Mouse (Mus musculus) forebrain, embryonic 12.5 days (tissue): Measurements from ENCODE around the gene Nanos3. TPM values are rescaled to one million over a fixed set of nuclear protein-coding genes. Genes with fewer than 3 reads are reported as not detected.

Experiments used
- ATAC-seq: fragments of 200-750 bp; cut with Nextera tagmentation; 2 replicates; pipeline ENCODE4 v1.8.0; 2017; ENCODE audit warnings: moderate TSS enrichment; ENCODE audit not compliant: low FRiP score
- H3K27ac ChIP-seq: fragments of 300-500 bp; sonication (generic); 2 replicates; pipeline ENCODE4 v1.5.1; 2016; ENCODE audit warnings: mild to moderate bottlenecking
- H3K27me3 ChIP-seq: fragments of 300-500 bp; sonication (generic); 2 replicates; pipeline ENCODE4 v1.6.1; 2016; ENCODE audit warnings: mild to moderate bottlenecking
- H3K36me3 ChIP-seq: fragments of 300-500 bp; sonication (generic); replicated peaks from 2 replicates; pipeline ENCODE4 v1.6.1; 2016; ENCODE audit warnings: mild to moderate bottlenecking
- H3K4me1 ChIP-seq: fragments of 300-500 bp; sonication (generic); 2 replicates; pipeline ENCODE4 v1.6.1; 2016
- H3K4me2 ChIP-seq: fragments of 300-500 bp; sonication (generic); 2 replicates; pipeline ENCODE4 v1.6.1; 2016; ENCODE audit warnings: mild to moderate bottlenecking, moderate library complexity
- H3K4me3 ChIP-seq: fragments of 300-500 bp; sonication (generic); replicated peaks from 2 replicates; pipeline ENCODE4 v1.5.1; 2016; ENCODE audit warnings: mild to moderate bottlenecking
- H3K9ac ChIP-seq: fragments of 300-500 bp; sonication (generic); 2 replicates; pipeline ENCODE4 v1.6.1; 2016; ENCODE audit warnings: mild to moderate bottlenecking
- H3K9me3 ChIP-seq: fragments of 300-500 bp; sonication (generic); 2 replicates; pipeline ENCODE4 v1.6.1; 2016
- WGBS: fragments of 180-500 bp; shearing (Covaris S2); methylation state at CpG from one replicate; pipeline ENCODE4 v1.1.7; 2016; 5-methylcytosine and 5-hydroxymethylcytosine counted together
- polyA plus RNA-seq: library from polyadenylated mRNA; unstranded; fragments of >200 nt; fragmentation: Nextera tagmentation; extraction: Ambion mirVana; gene quantifications from 2 replicates; pipeline ENCODE4 v1.2.1, GENCODE M21; 2016

Gene Nanos3
- polyA plus RNA-seq, 1 experiment from 2014 or later, result 5.9 TPM

GRCm38 (mm10) chr8:84208381-84209380 lies 23.7 kb upstream of the Nanos3 start:
- Histone ChIP-seq H3K27ac (peak overlapping the region; percentile 54; the same call in 1 of the 2 replicates), H3K9me3 (no peaks in the 10 kb centered on the region), H3K4me3 (no peak overlapping the region), H3K27me3 (no peaks in the 10 kb centered on the region), H3K4me1 (peaks cover 34% of the 10 kb centered on the region), H3K4me2 (no peak overlapping the region), H3K9ac (peak overlapping the region; percentile 33; the same call in 1 of the 2 replicates), H3K36me3 (peaks cover 45% of the 10 kb centered on the region)
- WGBS, result 34% methylated on average over 17 of the region's 17 CpGs
- ATAC-seq, result no peak

GRCm38 (mm10) chr8:84207811-84208210 lies 22.8 kb upstream of the Nanos3 start:
- no peaks in the 10 kb centered on the region for H3K27me3 ChIP-seq
- H3K9me3 ChIP-seq, result no peaks in the 10 kb centered on the region
- whole genome bisulfite sequencing, result 77% methylated on average over 7 of the region's 7 CpGs
- H3K4me2 ChIP-seq, result no peak overlapping the region
- no peak overlapping the region for H3K9ac ChIP-seq
- peaks cover 36% of the 10 kb centered on the region for H3K36me3 ChIP-seq
- H3K27ac ChIP-seq, result peak overlapping the region; percentile 54; the same call in 1 of the 2 replicates
- ATAC-seq, result no peak
- no peak overlapping the region for H3K4me3 ChIP-seq
- peaks cover 43% of the 10 kb centered on the region for H3K4me1 ChIP-seq

GRCm38 (mm10) chr8:84206666-84207065 lies 21.6 kb upstream of the Nanos3 start:
- Histone ChIP-seq H3K9me3 (no peaks in the 10 kb centered on the region), H3K27me3 (peaks cover 9% of the 10 kb centered on the region; the same call in 1 of the 2 replicates), H3K4me2 (no peak overlapping the region), H3K4me3 (no peak overlapping the region), H3K36me3 (peaks cover 25% of the 10 kb centered on the region), H3K4me1 (peaks cover 47% of the 10 kb centered on the region), H3K9ac (no peak overlapping the region), H3K27ac (no peak overlapping the region)
- WGBS, result 92% methylated on average over 3 of the region's 3 CpGs
- ATAC-seq, result no peak

GRCm38 (mm10) chr8:84205073-84205472 lies 20.1 kb upstream of the Nanos3 start:
- H3K36me3 ChIP-seq, result 0 out of 2 replicates have a peak, but pooled peaks cover 12% of the 10 kb centered on the region
- no peak overlapping the region for H3K27ac ChIP-seq
- ATAC-seq, result no peak
- no peaks in the 10 kb centered on the region for H3K9me3 ChIP-seq
- H3K4me1 ChIP-seq, result peaks cover 57% of the 10 kb centered on the region
- H3K4me2 ChIP-seq, result no peak overlapping the region
- H3K4me3 ChIP-seq, result no peak overlapping the region
- H3K27me3 ChIP-seq, result peaks cover 22% of the 10 kb centered on the region; the same call in 1 of the 2 replicates
- 96% methylated on average over 5 of the region's 5 CpGs for WGBS
- no peak overlapping the region for H3K9ac ChIP-seq

GRCm38 (mm10) chr8:84203975-84204772 lies 19.2 kb upstream of the Nanos3 start:
- peak overlapping the region; percentile 66 for H3K27ac ChIP-seq
- H3K9me3 ChIP-seq, result no peaks in the 10 kb centered on the region
- 62% methylated on average over 13 of the region's 13 CpGs for WGBS
- no peak for ATAC-seq
- peak overlapping the region; percentile 40 for H3K4me3 ChIP-seq
- peak overlapping the region; percentile 63 for H3K4me2 ChIP-seq
- H3K27me3 ChIP-seq, result peaks cover 22% of the 10 kb centered on the region; the same call in 1 of the 2 replicates
- peaks cover 58% of the 10 kb centered on the region for H3K4me1 ChIP-seq
- peak overlapping the region; percentile 58 for H3K9ac ChIP-seq
- H3K36me3 ChIP-seq, result 0 out of 2 replicates have a peak, but pooled peaks cover 5% of the 10 kb centered on the region

GRCm38 (mm10) chr8:84202938-84203917 lies 18.2 kb upstream of the Nanos3 start:
- H3K4me3 ChIP-seq, result peak overlapping the region; percentile 40
- H3K27ac ChIP-seq, result peak overlapping the region; percentile 66
- H3K4me2 ChIP-seq, result peak overlapping the region; percentile 63
- H3K36me3 ChIP-seq, result no peaks in the 10 kb centered on the region
- 11% methylated on average over 34 of the region's 34 CpGs for WGBS
- peaks cover 58% of the 10 kb centered on the region for H3K4me1 ChIP-seq
- H3K27me3 ChIP-seq, result peaks cover 22% of the 10 kb centered on the region; the same call in 1 of the 2 replicates
- peak overlapping the region; percentile 58 for H3K9ac ChIP-seq
- H3K9me3 ChIP-seq, result no peaks in the 10 kb centered on the region
- ATAC-seq, result peak; percentile 47

GRCm38 (mm10) chr8:84202466-84202865 lies 17.4 kb upstream of the Nanos3 start:
- Histone ChIP-seq H3K4me2 (peak overlapping the region; percentile 63), H3K36me3 (no peaks in the 10 kb centered on the region), H3K9me3 (no peaks in the 10 kb centered on the region), H3K27me3 (peaks cover 22% of the 10 kb centered on the region; the same call in 1 of the 2 replicates), H3K9ac (no peak overlapping the region), H3K4me3 (no peak overlapping the region), H3K4me1 (peaks cover 60% of the 10 kb centered on the region), H3K27ac (no peak overlapping the region)
- WGBS, result 84% methylated on average over 9 of the region's 9 CpGs
- no peak for ATAC-seq

GRCm38 (mm10) chr8:84201545-84202245 lies 16.7 kb upstream of the Nanos3 start:
- Histone ChIP-seq H3K4me3 (peak overlapping the region; percentile 49), H3K9me3 (no peaks in the 10 kb centered on the region), H3K4me2 (peak overlapping the region; percentile 87), H3K27me3 (peaks cover 22% of the 10 kb centered on the region; the same call in 1 of the 2 replicates), H3K36me3 (no peaks in the 10 kb centered on the region), H3K27ac (peak overlapping the region; percentile 93), H3K4me1 (peaks cover 65% of the 10 kb centered on the region), H3K9ac (peak overlapping the region; percentile 66)
- ATAC-seq, result no peak
- 65% methylated on average over 15 of the region's 15 CpGs for WGBS

- 0 out of 2 replicates have a peak, but pooled peaks have one; percentile 7 for ATAC-seq
- Histone ChIP-seq H3K36me3 (no peaks in the 10 kb centered on the region), H3K9me3 (no peaks in the 10 kb centered on the region), H3K27ac (peak overlapping the region; percentile 93), H3K4me1 (peaks cover 65% of the 10 kb centered on the region), H3K9ac (peak overlapping the region; percentile 66), H3K4me2 (peak overlapping the region; percentile 87), H3K27me3 (peaks cover 22% of the 10 kb centered on the region; the same call in 1 of the 2 replicates), H3K4me3 (peak overlapping the region; percentile 49)
- 7% methylated on average over 54 of the region's 70 CpGs for WGBS
Observed at GRCm38 (mm10) chr8:84200652-84201544, 15.9 kb upstream of the Nanos3 start.

- WGBS, result 25% methylated on average over 8 of the region's 8 CpGs
- no peaks in the 10 kb centered on the region for H3K36me3 ChIP-seq
Observed at GRCm38 (mm10) chr8:84200126-84200555, 15.1 kb upstream of the Nanos3 start.

More at GRCm38 (mm10) chr8:84200126-84200555, 15.1 kb upstream of the Nanos3 start:
- Histone ChIP-seq H3K27me3 (peaks cover 22% of the 10 kb centered on the region; the same call in 1 of the 2 replicates), H3K9me3 (no peaks in the 10 kb centered on the region), H3K9ac (peak overlapping the region; percentile 66), H3K4me2 (peak overlapping the region; percentile 87), H3K27ac (peak overlapping the region; percentile 93), H3K4me3 (peak overlapping the region; percentile 49), H3K4me1 (peaks cover 65% of the 10 kb centered on the region)
- no peak for ATAC-seq
